Mouse (Mus musculus) bone marrow, adult 2 months (tissue): ENCODE data around the gene Parp6.

Experiments used
- CTCF ChIP-seq: fragments of 200-500 bp; IDR thresholded peaks from 2 replicates; pipeline ENCODE4 v1.5.1; 2011; ENCODE audit warnings: low read length, control low read depth; ENCODE audit not compliant: control insufficient read depth, insufficient read depth
- POLR2A ChIP-seq: fragments of 200-500 bp; IDR thresholded peaks from 2 replicates; pipeline ENCODE4 v1.6.1; 2011; ENCODE audit warnings: low read depth, mild to moderate bottlenecking, control low read depth, low read length, borderline replicate concordance; ENCODE audit not compliant: control insufficient read depth

DNA sequence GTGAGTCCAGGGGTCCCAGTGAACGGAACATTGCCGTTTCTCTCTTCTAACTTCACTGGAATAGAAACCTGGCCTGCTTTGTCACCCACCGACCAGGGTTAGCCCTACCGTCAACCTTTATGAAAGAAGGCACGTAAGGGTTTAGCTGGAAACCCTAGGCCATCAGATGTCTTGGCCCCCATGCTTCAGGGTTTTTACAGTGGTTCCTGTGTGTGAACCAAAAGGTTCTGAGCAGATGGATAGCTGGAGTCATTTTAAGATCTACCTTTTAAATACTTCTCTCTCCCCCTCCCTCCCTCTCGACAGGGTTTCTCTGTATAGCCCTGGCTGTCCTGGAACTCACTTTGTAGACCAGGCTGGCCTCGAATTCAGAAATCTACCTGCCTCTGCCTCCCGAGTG lies 48.9 kb downstream of the Parp6 start:
- TF ChIP-seq CTCF (no peak), POLR2A (no peak)
